Mouse (Mus musculus) cerebellum, postnatal 4 days (tissue): Measurements from ENCODE around the gene Pck1.

Experiments used
- DNase-seq, 2 experiments: peaks; one replicate each; pipeline ENCODE4 v3.0.0; 2022; ENCODE audit warnings: low spot score in 2 of 2, mixed read lengths in 1 of 2

Gene Pck1

GRCm38 (mm10) chr2:173148001-173148400 is 4.8 kb upstream of the Pck1 start:
- DNase-seq, result no peak

- DNase-seq, result no peak
Measured at GRCm38 (mm10) chr2:173151352-173151751, 1.5 kb upstream of the Pck1 start.

GRCm38 (mm10) chr2:173151784-173152284 is 1.0 kb upstream of the Pck1 start:
- DNase-seq, result no peak

- no peak for DNase-seq
Measured at GRCm38 (mm10) chr2:173153266-173153665, 418 bp downstream of the Pck1 start.

- no peak for DNase-seq
Measured at GRCm38 (mm10) chr2:173154513-173154912, 1.7 kb downstream of the Pck1 start.

GRCm38 (mm10) chr2:173154962-173155361 is 2.1 kb downstream of the Pck1 start:
- DNase-seq, result no peak

GRCm38 (mm10) chr2:173155907-173156306 is 3.1 kb downstream of the Pck1 start:
- no peak for DNase-seq

GRCm38 (mm10) chr2:173156923-173157322 is 4.1 kb downstream of the Pck1 start:
- no peak for DNase-seq

- no peak for DNase-seq
Measured at GRCm38 (mm10) chr2:173157376-173157775, 4.5 kb downstream of the Pck1 start.

GRCm38 (mm10) chr2:173157871-173158270 is 5.0 kb downstream of the Pck1 start:
- DNase-seq, result no peak

GRCm38 (mm10) chr2:173158390-173159055 is 5.7 kb downstream of the Pck1 start:
- no peak for DNase-seq

GRCm38 (mm10) chr2:173159354-173160311 is 6.8 kb downstream of the Pck1 start:
- DNase-seq, result peak in 1 of 2 experiments; percentile 56

GRCm38 (mm10) chr2:173163380-173163779 is 10.5 kb downstream of the Pck1 start:
- no peak for DNase-seq

GRCm38 (mm10) chr2:173164358-173164757 is 11.5 kb downstream of the Pck1 start:
- no peak for DNase-seq

GRCm38 (mm10) chr2:173164946-173165345 is 12.1 kb downstream of the Pck1 start:
- no peak for DNase-seq

- DNase-seq, result no peak
Measured at GRCm38 (mm10) chr2:173165357-173165756, 12.5 kb downstream of the Pck1 start.

- no peak for DNase-seq
Measured at GRCm38 (mm10) chr2:173168411-173168851, 15.6 kb downstream of the Pck1 start.

- DNase-seq, result peak in 1 of 2 experiments; percentile 14
Measured at GRCm38 (mm10) chr2:173170081-173170480, 17.2 kb downstream of the Pck1 start.

GRCm38 (mm10) chr2:173170715-173171114 is 17.9 kb downstream of the Pck1 start:
- DNase-seq, result peak in 1 of 2 experiments; percentile 18

- DNase-seq, result peak in 1 of 2 experiments; percentile 30
Measured at GRCm38 (mm10) chr2:173171470-173171869, 18.6 kb downstream of the Pck1 start.

GRCm38 (mm10) chr2:173171956-173172355 is 19.1 kb downstream of the Pck1 start:
- DNase-seq, result peak in 1 of 2 experiments; percentile 17

- DNase-seq, result no peak
Measured at GRCm38 (mm10) chr2:173172386-173172785, 19.5 kb downstream of the Pck1 start.
